Mouse (Mus musculus) megakaryocyte, embryonic 14.5 days (primary cell): ENCODE measurements around the gene Ankrd27. TPM values are rescaled to one million over a fixed set of nuclear protein-coding genes. Genes with fewer than 3 reads are reported as not detected.

Experiments used
- H3K27me3 ChIP-seq: replicated peaks from 2 replicates; pipeline ENCODE3; 2012; ENCODE audit warnings: inconsistent platforms
- H3K36me3 ChIP-seq: replicated peaks from 2 replicates; pipeline ENCODE3; 2012; ENCODE audit warnings: low read length, inconsistent platforms, mixed read lengths
- H3K4me1 ChIP-seq: 2 replicates; pipeline ENCODE4 v1.6.1; 2012; ENCODE audit warnings: inconsistent platforms
- H3K4me3 ChIP-seq: replicated peaks from 2 replicates; pipeline ENCODE3; 2012; ENCODE audit warnings: moderate library complexity, mild to moderate bottlenecking, inconsistent platforms
- H3K9me3 ChIP-seq: 2 replicates; pipeline ENCODE4 v1.6.1; 2012; ENCODE audit warnings: inconsistent platforms
- FLI1 ChIP-seq: IDR thresholded peaks from 2 replicates; pipeline ENCODE4 v1.6.1; 2012; ENCODE audit warnings: low read length, inconsistent platforms, mixed read lengths
- GATA1 ChIP-seq: IDR thresholded peaks from 3 replicates; pipeline ENCODE4 v1.6.1; 2012; ENCODE audit warnings: mixed read lengths, low read length, inconsistent platforms, borderline replicate concordance
- polyA plus RNA-seq: library from polyadenylated mRNA; stranded (reverse); fragments of >175 nt; gene quantifications from 2 replicates; pipeline ENCODE4 v1.2.3, GENCODE M21; 2012; ENCODE audit warnings: low replicate concordance; ENCODE audit not compliant: insufficient read depth

Gene Ankrd27
- polyA plus RNA-seq, 1 experiment = 33.7 TPM

DNA sequence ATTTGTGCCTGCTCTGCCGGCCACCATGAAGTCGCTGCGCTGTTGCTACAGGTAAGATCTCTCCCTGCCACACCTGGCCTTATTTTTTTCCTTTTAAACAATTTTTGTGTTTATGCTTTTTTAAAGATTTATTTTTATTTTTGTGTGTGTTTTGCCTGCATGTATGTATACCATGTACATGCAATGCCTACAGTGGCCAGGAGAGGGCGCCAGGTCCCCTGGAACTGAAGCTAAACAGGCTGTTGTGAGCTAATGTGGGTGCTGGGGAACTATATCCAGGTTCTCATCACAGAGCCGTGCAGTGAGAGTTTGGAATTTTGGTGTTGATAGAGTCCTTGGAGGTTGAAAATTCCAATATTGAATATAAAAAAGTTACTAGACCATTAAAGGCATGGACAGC is 42.5 kb downstream of the Ankrd27 start:
- H3K36me3 ChIP-seq = peaks cover 93% of the 10 kb centered on the region

DNA sequence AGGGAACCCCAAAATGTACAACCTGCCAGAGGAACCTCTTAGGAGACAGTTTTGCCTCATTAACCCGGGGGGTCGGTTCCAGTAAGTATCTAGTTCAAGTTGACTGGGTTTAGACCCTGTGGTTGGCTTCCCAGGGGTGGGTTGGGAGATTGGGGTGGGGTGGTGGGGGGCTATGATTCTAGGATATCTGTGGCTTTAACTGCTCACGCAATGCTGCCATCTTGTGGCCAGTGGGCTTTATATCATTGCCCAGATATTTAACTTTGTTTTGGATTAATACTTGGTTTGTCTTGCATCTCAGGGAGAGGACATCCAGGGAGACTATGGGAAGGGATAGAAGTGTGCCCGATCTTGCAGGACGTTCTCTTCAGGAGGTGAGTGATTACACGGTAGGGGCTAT is 50.2 kb downstream of the Ankrd27 start:
- Histone ChIP-seq H3K4me3 (no peak overlapping the region), H3K36me3 (peaks cover 90% of the 10 kb centered on the region), H3K27me3 (no peaks in the 10 kb centered on the region), H3K9me3 (peaks cover 5% of the 10 kb centered on the region; the same call in 1 of the 2 replicates), H3K4me1 (peaks cover 5% of the 10 kb centered on the region)
- TF ChIP-seq FLI1 = no peak
- no peak for TF ChIP-seq GATA1

More for the DNA sequence above, 42.5 kb downstream of the Ankrd27 start:
- H3K9me3 ChIP-seq = no peaks in the 10 kb centered on the region
- TF ChIP-seq FLI1 (no peak), GATA1 (no peak)
- no peaks in the 10 kb centered on the region for H3K27me3 ChIP-seq
- no peaks in the 10 kb centered on the region for H3K4me1 ChIP-seq
- H3K4me3 ChIP-seq = no peak overlapping the region

GRCm38 (mm10) chr7:35636874-35637273 is 50.8 kb downstream of the Ankrd27 start:
- TF ChIP-seq GATA1 (no peak), FLI1 (no peak)
- Histone ChIP-seq H3K36me3 (peaks cover 90% of the 10 kb centered on the region), H3K27me3 (no peaks in the 10 kb centered on the region), H3K4me1 (peaks cover 5% of the 10 kb centered on the region), H3K9me3 (peaks cover 5% of the 10 kb centered on the region; the same call in 1 of the 2 replicates), H3K4me3 (no peak overlapping the region)

DNA sequence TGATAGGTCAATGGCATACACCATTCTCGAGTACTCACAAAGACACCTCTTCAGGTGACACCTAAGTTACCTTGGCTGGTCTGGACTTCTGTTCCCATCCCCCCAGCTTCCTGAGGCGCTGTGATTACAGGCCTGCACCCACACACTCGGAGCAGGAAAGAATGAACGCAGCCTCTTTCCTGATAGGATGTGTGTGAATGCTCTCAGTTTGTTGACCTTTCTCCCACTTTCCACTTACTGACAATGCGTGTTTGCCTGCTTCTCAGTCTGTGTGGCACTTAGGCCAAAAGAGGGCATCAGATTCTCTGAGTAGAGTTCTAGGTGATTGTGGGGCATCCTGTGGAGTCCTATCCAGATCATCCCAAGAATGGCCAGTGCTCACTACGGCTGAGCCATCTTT is 54.0 kb downstream of the Ankrd27 start:
- Histone ChIP-seq H3K4me1 (peaks cover 5% of the 10 kb centered on the region), H3K27me3 (no peaks in the 10 kb centered on the region), H3K36me3 (peaks cover 95% of the 10 kb centered on the region), H3K9me3 (no peaks in the 10 kb centered on the region), H3K4me3 (no peak overlapping the region)
- TF ChIP-seq FLI1 (no peak), GATA1 (no peak)

DNA sequence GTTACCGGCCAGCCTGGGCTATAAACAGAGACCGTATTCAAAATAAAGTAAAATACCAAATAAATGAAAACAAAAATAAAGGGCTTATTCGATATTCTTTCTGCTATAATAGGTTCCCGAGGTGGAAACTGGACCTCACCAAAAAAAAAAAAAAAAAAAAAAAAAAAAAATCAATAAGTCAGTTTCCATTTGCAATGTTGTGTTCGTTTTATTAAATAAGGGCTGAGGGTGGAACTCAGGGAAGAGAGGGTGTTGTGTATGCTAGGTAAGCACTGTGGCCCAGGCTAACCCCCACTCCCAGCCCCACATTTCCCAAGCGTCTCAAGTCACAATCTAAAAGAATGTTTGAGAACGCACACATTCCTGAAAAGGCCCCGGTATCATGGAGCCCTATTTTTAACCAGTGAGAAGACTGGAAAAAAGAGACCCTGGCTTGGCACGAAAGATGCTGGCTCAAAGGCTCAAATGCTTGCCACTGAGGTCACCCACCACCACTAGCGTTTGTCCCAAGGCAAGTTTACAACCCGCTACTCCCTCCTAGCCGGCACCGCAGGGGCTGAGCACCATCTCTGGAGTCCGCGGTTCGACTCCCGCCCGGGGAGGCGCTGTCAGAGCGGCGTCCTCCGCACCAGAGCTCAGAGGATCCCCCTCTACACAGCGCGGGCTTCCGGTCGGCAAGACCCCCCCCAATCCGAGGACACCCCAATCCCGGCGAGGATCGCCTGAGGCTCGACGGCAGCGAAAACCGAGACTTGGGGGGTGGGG is 60.5 kb downstream of the Ankrd27 start:
- H3K36me3 ChIP-seq = peaks cover 42% of the 10 kb centered on the region
- peaks cover 17% of the 10 kb centered on the region for H3K9me3 ChIP-seq
- H3K4me3 ChIP-seq = peak overlapping the region; percentile 98
- TF ChIP-seq GATA1 = no peak
- no peak for TF ChIP-seq FLI1
- peaks cover 2% of the 10 kb centered on the region for H3K27me3 ChIP-seq
- H3K4me1 ChIP-seq = peaks cover 27% of the 10 kb centered on the region

GRCm38 (mm10) chr7:35647101-35647698 is 61.2 kb downstream of the Ankrd27 start, which contains the start of gene Pdcd5:
Pdcd5 (minus strand) TSS chr7:35647521.
- Histone ChIP-seq H3K36me3 (peaks cover 36% of the 10 kb centered on the region), H3K9me3 (peaks cover 23% of the 10 kb centered on the region), H3K4me3 (peak within 1 kb of the TSS; percentile 98), H3K4me1 (peaks cover 27% of the 10 kb centered on the region), H3K27me3 (peaks cover 2% of the 10 kb centered on the region)
- no peak for TF ChIP-seq GATA1
- no peak for TF ChIP-seq FLI1

DNA sequence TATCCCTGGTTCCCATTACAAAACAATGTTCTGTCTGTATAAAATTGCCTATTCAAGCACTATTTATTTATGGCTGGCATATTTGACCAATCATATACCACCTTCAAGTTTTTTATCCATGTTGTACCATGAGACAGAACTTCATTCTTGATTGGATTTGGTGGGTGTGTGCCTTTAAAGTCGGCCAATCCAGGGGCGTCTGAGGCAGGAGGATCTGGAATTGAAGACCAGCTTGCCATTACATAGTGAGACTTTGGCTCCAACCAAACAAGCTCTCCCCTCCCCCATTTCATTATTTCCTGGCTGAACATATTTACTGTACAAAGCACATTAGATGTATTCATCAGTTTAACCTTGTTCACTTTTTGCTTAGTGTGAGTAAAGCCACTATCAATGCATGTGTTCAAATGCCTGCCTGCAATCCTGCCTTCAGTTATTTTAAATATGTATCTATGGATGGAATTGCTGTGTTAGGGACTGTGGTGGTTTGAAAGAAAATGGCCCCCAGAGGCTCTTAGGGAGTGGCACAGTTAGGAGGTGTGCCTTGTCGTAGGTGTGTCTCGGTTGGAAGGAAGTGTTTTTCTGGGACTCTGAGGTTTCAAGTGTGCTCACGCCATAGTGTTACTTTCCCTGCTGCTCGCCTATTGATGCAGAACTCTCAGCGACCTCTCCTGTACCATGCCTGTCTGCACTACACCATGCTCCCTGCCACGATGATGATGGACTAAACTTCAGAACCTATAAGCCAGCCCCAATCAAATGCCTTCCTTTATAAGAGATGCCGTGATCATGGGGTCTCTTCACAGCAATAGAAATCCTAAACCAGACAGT is 62.4 kb downstream of the Ankrd27 start:
- H3K9me3 ChIP-seq = peaks cover 23% of the 10 kb centered on the region
- H3K27me3 ChIP-seq = peaks cover 2% of the 10 kb centered on the region
- no peak for TF ChIP-seq FLI1
- TF ChIP-seq GATA1 = no peak
- peaks cover 27% of the 10 kb centered on the region for H3K4me1 ChIP-seq
- peaks cover 24% of the 10 kb centered on the region for H3K36me3 ChIP-seq
- no peak overlapping the region for H3K4me3 ChIP-seq

GRCm38 (mm10) chr7:35649071-35649470 is 63.0 kb downstream of the Ankrd27 start:
- peaks cover 18% of the 10 kb centered on the region for H3K36me3 ChIP-seq
- H3K9me3 ChIP-seq = peaks cover 23% of the 10 kb centered on the region
- no peak overlapping the region for H3K4me3 ChIP-seq
- peaks cover 3% of the 10 kb centered on the region for H3K27me3 ChIP-seq
- TF ChIP-seq GATA1 (no peak), FLI1 (no peak)
- peaks cover 27% of the 10 kb centered on the region for H3K4me1 ChIP-seq

DNA sequence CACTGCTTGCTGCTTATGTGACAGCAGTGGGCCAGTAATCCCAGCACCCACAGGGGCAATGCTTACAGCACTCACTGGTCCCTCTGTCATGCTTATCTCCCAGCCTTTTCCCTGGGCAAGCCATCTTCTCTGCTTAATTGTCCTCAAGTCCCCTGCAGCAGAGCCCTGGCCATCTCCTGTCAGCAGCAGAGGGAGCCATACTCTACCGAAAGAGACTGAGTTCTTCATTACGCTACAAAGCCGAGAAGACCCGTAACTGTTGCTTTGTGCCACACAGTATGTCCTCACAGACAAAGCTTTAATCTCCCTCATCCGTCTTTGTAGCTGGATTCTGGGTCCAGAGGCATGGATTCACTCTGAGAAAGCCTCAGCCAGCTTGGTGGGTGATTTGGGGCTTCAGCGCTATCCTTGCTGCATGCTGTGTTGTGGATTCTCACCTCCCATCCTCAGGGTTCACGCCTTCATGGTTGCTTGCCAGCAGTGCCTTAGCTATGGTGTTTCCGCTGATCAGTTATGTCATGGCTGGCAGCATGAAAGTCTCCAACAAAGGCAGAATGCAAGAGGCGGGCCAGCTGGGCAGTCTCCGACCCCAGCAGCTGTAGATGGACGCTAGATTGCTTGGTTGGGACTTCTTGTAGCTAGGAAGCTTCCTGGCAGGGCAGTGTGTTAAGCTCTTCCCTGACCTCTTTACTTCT is 64.8 kb downstream of the Ankrd27 start:
- TF ChIP-seq GATA1 = no peak
- TF ChIP-seq FLI1 = no peak
- H3K4me1 ChIP-seq = peaks cover 22% of the 10 kb centered on the region
- H3K4me3 ChIP-seq = peak overlapping the region; percentile 60
- no peaks in the 10 kb centered on the region for H3K36me3 ChIP-seq
- peaks cover 23% of the 10 kb centered on the region for H3K9me3 ChIP-seq
- H3K27me3 ChIP-seq = peaks cover 4% of the 10 kb centered on the region
